Mouse (Mus musculus): ENCODE measurements around the gene Tspan32. TPM values are rescaled to one million over a fixed set of nuclear protein-coding genes. Genes with fewer than 3 reads are reported as not detected.

Gene Tspan32
- not detected for polyA plus RNA-seq (2015; fragmentation: Illumina TruSeq; extraction: RNeasy Lipid Tissue Mini Kit (QIAGEN cat#74804); ENCODE audit: insufficient read depth, low read depth, low replicate concordance)

GRCm38 (mm10) chr7:143004727-143005343, at the start of gene Tspan32:
Gene Tspan32 (plus strand): TSS chr7:143005046.

GRCm38 (mm10) chr7:142968809-142969511, 35.9 kb upstream of the Tspan32 start, which contains the start of gene Ascl2:
Gene Ascl2 (minus strand): TSS chr7:142969264.

GRCm38 (mm10) chr7:143052626-143053007, 47.8 kb downstream of the Tspan32 start, which contains the start of gene Cd81:
Gene Cd81 (plus strand): TSS chr7:143052739.

GRCm38 (mm10) chr7:143068882-143069591, 64.2 kb downstream of the Tspan32 start, which contains the start of gene Tssc4:
Gene Tssc4 (plus strand): TSS chr7:143069249.

Other genes with a start within 250 kb of the Tspan32 start
- 2.3 TPM for gene Th, start 73.9 kb upstream of the Tspan32 start, polyA plus RNA-seq (2015; fragmentation: Illumina TruSeq; extraction: RNeasy Lipid Tissue Mini Kit (QIAGEN cat#74804); ENCODE audit: insufficient read depth, low read depth, low replicate concordance)
- gene Ascl2, start 35.8 kb upstream of the Tspan32 start, polyA plus RNA-seq (2015; fragmentation: Illumina TruSeq; extraction: RNeasy Lipid Tissue Mini Kit (QIAGEN cat#74804); ENCODE audit: insufficient read depth, low read depth, low replicate concordance): not detected
- gene Cd81, start 47.7 kb downstream of the Tspan32 start, polyA plus RNA-seq (2015; fragmentation: Illumina TruSeq; extraction: RNeasy Lipid Tissue Mini Kit (QIAGEN cat#74804); ENCODE audit: insufficient read depth, low read depth, low replicate concordance): 99.4 TPM
- gene Tssc4, start 64.2 kb downstream of the Tspan32 start, polyA plus RNA-seq (2015; fragmentation: Illumina TruSeq; extraction: RNeasy Lipid Tissue Mini Kit (QIAGEN cat#74804); ENCODE audit: insufficient read depth, low read depth, low replicate concordance): 17.8 TPM
- 8.0 TPM for gene Trpm5, start 89.6 kb downstream of the Tspan32 start, polyA plus RNA-seq (2015; fragmentation: Illumina TruSeq; extraction: RNeasy Lipid Tissue Mini Kit (QIAGEN cat#74804); ENCODE audit: insufficient read depth, low read depth, low replicate concordance)
- 6.7 TPM for gene Kcnq1, start 101.3 kb downstream of the Tspan32 start, polyA plus RNA-seq (2015; fragmentation: Illumina TruSeq; extraction: RNeasy Lipid Tissue Mini Kit (QIAGEN cat#74804); ENCODE audit: insufficient read depth, low read depth, low replicate concordance)